Mouse (Mus musculus) lung, embryonic 15.5 days (tissue): Measurements from ENCODE around the gene Aurkb. TPM values are rescaled to one million over a fixed set of nuclear protein-coding genes. Genes with fewer than 3 reads are reported as not detected.

Source experiments
- ATAC-seq: fragments of 200-750 bp; cut with Nextera tagmentation; 2 replicates; pipeline ENCODE4 v1.8.0; 2017; ENCODE audit warnings: moderate number of reproducible peaks, borderline replicate concordance; ENCODE audit not compliant: low FRiP score, low TSS enrichment; ENCODE audit errors: extremely low read depth
- H3K27ac ChIP-seq: fragments of 300-500 bp; sonication (generic); 2 replicates; pipeline ENCODE4 v1.5.1; 2015; ENCODE audit warnings: moderate library complexity, mild to moderate bottlenecking, inconsistent platforms
- H3K27me3 ChIP-seq: fragments of 300-500 bp; sonication (generic); 2 replicates; pipeline ENCODE4 v1.6.1; 2015; ENCODE audit warnings: inconsistent platforms
- H3K36me3 ChIP-seq: fragments of 300-500 bp; sonication (generic); 2 replicates; pipeline ENCODE4 v1.6.1; 2015; ENCODE audit warnings: inconsistent platforms
- H3K4me1 ChIP-seq: fragments of 300-500 bp; sonication (generic); 2 replicates; pipeline ENCODE4 v1.6.1; 2015; ENCODE audit warnings: inconsistent platforms
- H3K4me2 ChIP-seq: fragments of 300-500 bp; sonication (generic); 2 replicates; pipeline ENCODE4 v1.6.1; 2015; ENCODE audit warnings: inconsistent platforms, mild to moderate bottlenecking, moderate library complexity
- H3K4me3 ChIP-seq: fragments of 300-500 bp; sonication (generic); 2 replicates; pipeline ENCODE4 v1.5.1; 2015; ENCODE audit warnings: mild to moderate bottlenecking, inconsistent platforms
- H3K9ac ChIP-seq: fragments of 300-500 bp; sonication (generic); 2 replicates; pipeline ENCODE4 v1.6.1; 2015; ENCODE audit warnings: inconsistent platforms
- H3K9me3 ChIP-seq: fragments of 300-500 bp; sonication (generic); 2 replicates; pipeline ENCODE4 v1.6.1; 2016; ENCODE audit warnings: inconsistent platforms
- WGBS: fragments of 180-500 bp; shearing (Covaris S2); methylation state at CpG from one replicate; pipeline ENCODE4 v1.1.7; 2015; 5-methylcytosine and 5-hydroxymethylcytosine counted together
- polyA plus RNA-seq: library from polyadenylated mRNA; unstranded; fragments of >200 nt; fragmentation: Nextera tagmentation; extraction: Ambion mirVana; gene quantifications from 2 replicates; pipeline ENCODE4 v1.2.1, GENCODE M21; 2015

Aurkb gene
- polyA plus RNA-seq, 1 experiment from 2014 or later, result 211 TPM

GRCm38 (mm10) chr11:69059357-69059974 lies 14.0 kb downstream of the Aurkb start, which contains the start of gene Borcs6:
Gene Borcs6, plus strand, starts transcription at chr11:69059717.
- Histone ChIP-seq H3K4me3 (peak within 1 kb of the TSS; percentile 79), H3K27me3 (no peaks in the 10 kb centered on the region), H3K4me2 (peak within 1 kb of the TSS; percentile 95), H3K4me1 (peaks cover 35% of the 10 kb centered on the region), H3K27ac (peak within 1 kb of the TSS; percentile 92), H3K9me3 (no peaks in the 10 kb centered on the region), H3K9ac (peak within 1 kb of the TSS; percentile 90), H3K36me3 (no peaks in the 10 kb centered on the region)
- peak; percentile 94 for ATAC-seq
- under 1% methylated on average over 61 of the region's 64 CpGs for WGBS

- peak overlapping the region; percentile 95 for H3K4me2 ChIP-seq
- H3K9me3 ChIP-seq, result no peaks in the 10 kb centered on the region
- ATAC-seq, result peak; percentile 15
- H3K4me1 ChIP-seq, result peaks cover 39% of the 10 kb centered on the region
- peak overlapping the region; percentile 92 for H3K27ac ChIP-seq
- peak overlapping the region; percentile 79 for H3K4me3 ChIP-seq
- no peaks in the 10 kb centered on the region for H3K36me3 ChIP-seq
- H3K27me3 ChIP-seq, result no peaks in the 10 kb centered on the region
- peak overlapping the region; percentile 90 for H3K9ac ChIP-seq
- WGBS, result under 1% methylated on average over 41 of the region's 49 CpGs
Measured at GRCm38 (mm10) chr11:69059975-69060411, 14.5 kb downstream of the Aurkb start.

GRCm38 (mm10) chr11:69060448-69061254 lies 15.2 kb downstream of the Aurkb start:
- WGBS, result 1% methylated on average over 40 of the region's 40 CpGs
- no peak for ATAC-seq

GRCm38 (mm10) chr11:69061255-69061912 lies 15.9 kb downstream of the Aurkb start:
- WGBS, result 13% methylated on average over 17 of the region's 17 CpGs
- Histone ChIP-seq H3K4me3 (peak overlapping the region; percentile 79), H3K9ac (peak overlapping the region; percentile 90), H3K4me1 (peaks cover 44% of the 10 kb centered on the region), H3K36me3 (no peaks in the 10 kb centered on the region), H3K4me2 (peak overlapping the region; percentile 95), H3K27ac (no peak overlapping the region), H3K27me3 (no peaks in the 10 kb centered on the region), H3K9me3 (no peaks in the 10 kb centered on the region)
- no peak for ATAC-seq

More at GRCm38 (mm10) chr11:69060448-69061254, 15.2 kb downstream of the Aurkb start:
- Histone ChIP-seq H3K4me1 (peaks cover 39% of the 10 kb centered on the region), H3K9ac (peak overlapping the region; percentile 90), H3K4me3 (peak overlapping the region; percentile 79), H3K27me3 (no peaks in the 10 kb centered on the region), H3K4me2 (peak overlapping the region; percentile 95), H3K27ac (peak overlapping the region; percentile 92), H3K36me3 (no peaks in the 10 kb centered on the region), H3K9me3 (no peaks in the 10 kb centered on the region)

GRCm38 (mm10) chr11:69062194-69062760 lies 16.8 kb downstream of the Aurkb start:
- no peak for ATAC-seq
- H3K36me3 ChIP-seq, result no peaks in the 10 kb centered on the region
- peak overlapping the region; percentile 49 for H3K27ac ChIP-seq
- 1% methylated on average over 17 of the region's 17 CpGs for WGBS
- H3K4me1 ChIP-seq, result peaks cover 52% of the 10 kb centered on the region
- H3K9me3 ChIP-seq, result no peaks in the 10 kb centered on the region
- peak overlapping the region; percentile 95 for H3K4me2 ChIP-seq
- H3K27me3 ChIP-seq, result no peaks in the 10 kb centered on the region
- peak overlapping the region; percentile 79 for H3K4me3 ChIP-seq
- 0 out of 2 replicates have a peak overlapping the region, but pooled peaks have one; percentile 17 for H3K9ac ChIP-seq

GRCm38 (mm10) chr11:69062761-69063224 lies 17.3 kb downstream of the Aurkb start:
- Histone ChIP-seq H3K27ac (peak overlapping the region; percentile 88), H3K36me3 (no peaks in the 10 kb centered on the region), H3K9ac (peak overlapping the region; percentile 45), H3K4me3 (peak overlapping the region; percentile 79), H3K4me2 (peak overlapping the region; percentile 95), H3K9me3 (no peaks in the 10 kb centered on the region), H3K27me3 (no peaks in the 10 kb centered on the region), H3K4me1 (peaks cover 54% of the 10 kb centered on the region)
- WGBS, result under 1% methylated on average over 19 of the region's 19 CpGs
- ATAC-seq, result peak; percentile 37

GRCm38 (mm10) chr11:69063413-69064201 lies 18.2 kb downstream of the Aurkb start:
- Histone ChIP-seq H3K9me3 (no peaks in the 10 kb centered on the region), H3K4me1 (peaks cover 47% of the 10 kb centered on the region), H3K36me3 (no peaks in the 10 kb centered on the region), H3K4me3 (peak overlapping the region; percentile 79), H3K9ac (peak overlapping the region; percentile 54), H3K4me2 (peak overlapping the region; percentile 95), H3K27me3 (no peaks in the 10 kb centered on the region), H3K27ac (peak overlapping the region; percentile 88)
- WGBS, result under 1% methylated on average over 31 of the region's 31 CpGs
- ATAC-seq, result 0 out of 2 replicates have a peak, but pooled peaks have one; percentile 27

GRCm38 (mm10) chr11:69064259-69065133 lies 19.0 kb downstream of the Aurkb start:
- H3K9me3 ChIP-seq, result no peaks in the 10 kb centered on the region
- 48% methylated on average over 9 of the region's 9 CpGs for WGBS
- H3K4me2 ChIP-seq, result peak overlapping the region; percentile 64
- H3K4me1 ChIP-seq, result peaks cover 44% of the 10 kb centered on the region
- H3K27me3 ChIP-seq, result no peaks in the 10 kb centered on the region
- H3K9ac ChIP-seq, result peak overlapping the region; percentile 54
- H3K4me3 ChIP-seq, result peak overlapping the region; percentile 79
- peak overlapping the region; percentile 74; the same call in 1 of the 2 replicates for H3K27ac ChIP-seq
- ATAC-seq, result no peak
- no peaks in the 10 kb centered on the region for H3K36me3 ChIP-seq

GRCm38 (mm10) chr11:69065394-69065925 lies 20.0 kb downstream of the Aurkb start:
- peaks cover 47% of the 10 kb centered on the region for H3K4me1 ChIP-seq
- H3K27ac ChIP-seq, result no peak overlapping the region
- no peaks in the 10 kb centered on the region for H3K27me3 ChIP-seq
- no peaks in the 10 kb centered on the region for H3K36me3 ChIP-seq
- H3K4me2 ChIP-seq, result peak overlapping the region; percentile 88; the same call in 1 of the 2 replicates
- 48% methylated on average over 3 of the region's 3 CpGs for WGBS
- no peaks in the 10 kb centered on the region for H3K9me3 ChIP-seq
- no peak overlapping the region for H3K4me3 ChIP-seq
- no peak for ATAC-seq
- H3K9ac ChIP-seq, result no peak overlapping the region
